Mouse (Mus musculus): Measurements from ENCODE around the gene Qsox1.

The Qsox1 gene

DNA sequence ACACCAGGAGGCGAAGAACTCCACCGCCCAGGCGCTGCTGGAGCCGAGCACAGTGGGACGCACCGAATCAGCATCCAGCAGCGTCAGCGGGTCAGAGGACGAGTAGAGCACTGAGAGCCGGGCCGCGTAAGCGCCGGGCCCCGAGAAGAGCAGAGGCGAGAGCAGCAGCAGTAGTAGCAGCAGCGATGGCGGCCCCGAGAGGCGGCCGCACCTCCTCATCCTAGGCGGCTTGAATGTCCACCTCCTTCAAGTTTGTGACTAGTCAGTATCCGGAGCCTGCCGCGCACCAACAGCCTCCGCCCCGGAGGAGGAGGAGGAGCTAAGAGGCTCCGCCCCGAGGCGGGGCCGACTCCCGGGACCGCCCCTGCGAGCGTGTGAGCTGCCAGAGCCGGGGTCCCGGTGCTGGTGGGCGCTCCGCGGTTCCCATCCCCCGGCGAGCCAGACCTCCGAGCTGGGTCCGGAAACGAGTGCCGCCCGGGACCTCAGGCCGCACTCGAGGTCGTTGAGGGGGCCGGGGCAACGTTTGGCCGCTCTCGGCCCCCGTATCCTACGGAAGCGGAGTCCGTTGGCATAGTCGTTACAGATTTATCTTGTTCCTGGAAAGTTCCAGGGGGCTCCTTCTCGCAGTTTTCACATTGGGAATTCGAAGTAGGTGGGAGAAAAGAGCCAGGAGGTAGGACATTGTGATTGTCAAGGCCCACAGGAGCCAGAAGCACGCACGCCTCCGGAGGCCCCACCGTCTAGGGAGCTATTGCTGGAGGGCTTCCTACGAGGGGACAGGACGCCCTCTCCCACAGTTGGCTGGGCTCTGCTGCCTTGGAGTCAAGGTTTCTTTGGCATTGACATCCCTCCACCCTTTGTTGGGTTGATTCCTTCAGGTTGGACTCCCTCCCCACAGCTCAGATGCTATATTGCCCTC lies at the start of gene Qsox1:
Qsox1 (minus strand) TSS at position 309 of the 919 bp plus-strand sequence.
- peak; percentile 92 for DNase-seq (ENCODE audit: low read depth, low spot score)

DNA sequence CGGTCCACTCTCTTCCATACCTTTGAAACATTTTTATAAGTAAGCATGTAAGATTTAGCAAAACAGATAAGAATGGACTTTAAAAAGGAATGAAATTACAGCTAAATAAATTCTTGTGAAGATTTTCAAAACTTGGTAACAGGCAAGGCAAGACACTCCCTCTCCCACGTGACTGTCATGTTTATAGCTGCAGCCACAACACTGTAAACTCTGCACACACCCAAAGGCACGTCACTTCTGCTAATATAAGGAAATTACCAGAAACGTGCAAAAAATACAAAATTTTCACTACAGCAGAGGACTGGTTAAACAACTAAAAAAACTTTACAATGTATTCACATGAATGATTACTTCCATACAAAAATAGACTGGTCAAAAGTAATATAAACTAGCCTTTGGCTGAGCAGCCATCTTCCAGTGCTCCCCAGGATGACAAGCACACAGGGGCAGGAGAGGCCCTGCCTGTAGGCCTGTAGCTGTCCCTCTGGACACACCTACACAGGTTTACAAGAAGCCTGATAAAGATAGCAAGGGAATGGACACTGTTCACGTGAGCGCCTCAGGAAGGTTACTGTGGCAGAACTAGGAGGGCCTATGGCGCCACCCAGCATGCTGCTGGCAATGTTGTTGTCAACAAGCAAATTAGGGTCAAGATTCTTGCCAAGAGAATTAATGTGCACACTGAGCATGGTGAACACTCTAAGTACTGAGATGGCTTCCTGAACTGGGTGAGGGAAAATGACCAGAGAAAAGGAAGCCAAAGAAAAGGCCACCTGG lies 42.4 kb upstream of the Qsox1 start:
- DNase-seq (ENCODE audit: low read depth, low spot score) = no peak

DNA sequence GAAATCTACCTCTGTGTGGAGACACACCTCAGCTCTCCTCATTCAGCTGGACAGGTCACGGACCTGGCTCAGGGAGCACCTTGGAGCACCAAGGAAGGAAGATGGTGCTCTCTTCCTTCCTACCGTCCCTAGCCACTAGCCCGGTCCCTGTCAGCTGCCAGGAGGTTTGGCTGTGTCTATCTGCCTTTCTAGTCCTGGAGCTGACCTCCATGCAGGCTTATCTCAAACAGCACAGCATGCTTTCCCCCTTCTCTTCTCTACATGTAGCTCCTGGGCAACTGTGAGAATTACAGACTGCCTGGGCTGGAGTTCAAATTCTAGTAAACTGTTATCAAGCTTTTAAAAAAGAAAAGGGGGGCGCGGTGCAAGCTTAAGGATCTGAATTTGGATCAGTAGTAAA lies 40.3 kb upstream of the Qsox1 start:
- DNase-seq (ENCODE audit: low read depth, low spot score) = no peak

DNA sequence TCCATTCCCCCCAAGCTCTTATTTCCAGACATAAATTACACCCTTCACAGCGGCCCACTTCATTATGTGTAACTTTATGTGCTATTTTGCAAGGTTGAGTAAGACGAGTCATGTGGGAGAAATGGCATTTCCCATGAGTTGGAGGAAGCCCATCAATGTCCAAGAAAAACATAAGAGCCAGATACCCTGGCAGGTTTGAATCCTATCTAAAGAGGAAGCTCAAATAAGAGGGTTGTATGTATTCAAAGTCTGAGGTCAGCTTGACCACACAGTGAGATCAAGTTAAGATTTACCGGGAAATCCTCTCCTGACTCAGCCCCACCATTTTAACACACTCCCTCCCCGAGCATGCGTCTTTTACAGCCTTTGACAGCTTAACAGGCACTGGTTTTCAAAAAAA lies 31.5 kb upstream of the Qsox1 start:
- no peak for DNase-seq (ENCODE audit: low read depth, low spot score)

DNA sequence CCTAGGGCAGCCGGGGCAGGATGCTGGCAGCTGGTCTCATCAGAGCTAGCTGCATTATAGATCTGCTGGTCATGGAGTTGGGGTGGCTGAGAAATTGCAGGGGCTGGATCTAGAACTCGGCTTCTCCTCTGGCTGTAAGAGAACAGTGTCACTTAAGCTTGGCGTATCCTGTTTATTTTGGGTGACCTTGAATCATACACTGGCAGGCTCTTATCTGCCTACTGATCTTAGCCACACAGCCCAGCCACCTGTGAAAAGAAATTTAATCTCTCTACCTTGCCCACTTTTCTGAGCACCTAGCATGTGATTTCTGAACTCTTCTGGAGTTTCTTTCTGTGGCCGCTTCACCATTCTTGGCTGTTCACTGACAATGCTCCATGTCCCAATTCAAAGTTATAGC lies 30.8 kb upstream of the Qsox1 start:
- DNase-seq (ENCODE audit: low read depth, low spot score) = no peak

DNA sequence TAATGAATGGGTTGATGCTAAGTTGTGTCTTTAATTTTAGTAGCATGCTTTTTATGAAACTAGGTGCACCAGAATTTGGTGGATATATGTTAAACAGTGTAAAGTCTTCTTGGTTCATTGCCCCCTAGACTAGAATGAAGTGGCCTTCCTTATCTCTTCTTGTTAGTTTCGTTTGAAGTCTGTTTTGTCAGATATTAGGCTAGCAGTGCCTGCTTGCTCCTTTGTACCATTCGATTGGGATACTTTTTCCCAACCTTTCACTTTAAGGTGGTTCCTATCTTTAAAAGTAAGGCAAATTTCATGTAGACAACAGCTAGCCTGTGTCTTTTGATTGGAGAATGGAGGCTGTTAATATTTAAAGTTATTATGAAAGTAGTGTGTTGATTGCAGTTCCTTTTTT lies 23.0 kb upstream of the Qsox1 start:
- no peak for DNase-seq (ENCODE audit: low read depth, low spot score)

DNA sequence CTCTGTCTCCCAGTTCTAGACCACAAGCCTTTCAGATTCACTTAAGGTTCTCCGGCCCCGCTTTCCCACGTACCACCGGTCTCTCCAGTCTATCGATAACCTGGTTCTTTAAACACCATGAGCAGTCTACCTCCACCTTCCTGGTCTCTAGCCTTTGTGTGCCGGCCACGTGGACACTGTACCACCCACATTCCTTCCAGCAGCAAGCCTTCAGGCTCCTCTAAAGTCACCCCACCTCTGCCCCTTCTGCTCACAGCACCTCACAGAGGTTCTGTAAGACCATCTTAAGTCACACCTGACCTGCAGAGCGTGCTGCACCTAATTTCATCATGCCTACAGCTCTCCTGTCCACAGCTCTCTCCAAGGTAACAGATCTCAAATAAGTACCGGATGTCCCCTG lies 20.9 kb upstream of the Qsox1 start:
- DNase-seq (ENCODE audit: low read depth, low spot score) = no peak

DNA sequence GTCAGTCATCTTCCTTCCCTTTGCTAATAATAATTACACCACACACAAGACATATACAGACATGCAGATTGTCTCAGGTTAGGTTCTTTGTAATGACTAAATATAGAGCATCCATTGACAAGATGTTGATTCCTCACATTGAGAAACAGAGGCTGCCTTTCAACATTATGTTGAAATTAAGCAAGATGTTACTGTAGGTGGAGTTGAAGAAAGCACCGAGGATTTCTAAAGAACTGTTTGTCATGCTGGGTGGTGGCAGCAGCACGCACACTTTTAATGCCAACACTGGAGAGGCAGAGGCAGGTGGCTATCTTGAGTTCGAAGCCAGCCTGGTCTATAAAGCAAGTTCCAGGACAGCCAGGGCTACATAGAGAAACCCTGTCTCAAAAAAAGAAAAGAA lies 19.3 kb upstream of the Qsox1 start:
- DNase-seq (ENCODE audit: low read depth, low spot score) = no peak

DNA sequence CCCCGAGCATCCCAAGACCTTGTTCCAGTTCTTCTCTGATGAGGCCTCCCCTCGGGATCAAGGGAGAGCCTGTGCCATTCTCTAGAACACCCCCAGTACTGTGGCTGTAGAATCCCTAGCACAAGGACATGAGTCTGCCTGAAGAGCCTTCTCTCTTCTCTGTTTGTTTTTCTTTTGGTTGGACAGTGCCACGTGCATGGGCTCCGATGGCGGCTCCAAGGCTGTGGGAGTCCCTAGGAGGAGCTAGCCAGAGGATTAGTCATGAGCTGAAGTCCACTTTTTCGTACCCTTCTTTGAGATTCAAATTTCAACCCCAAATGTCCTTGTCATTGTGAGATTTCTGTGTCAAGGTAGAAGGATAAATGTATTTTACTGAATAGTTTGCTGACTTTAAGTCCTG lies 18.2 kb upstream of the Qsox1 start:
- DNase-seq (ENCODE audit: low read depth, low spot score) = no peak

DNA sequence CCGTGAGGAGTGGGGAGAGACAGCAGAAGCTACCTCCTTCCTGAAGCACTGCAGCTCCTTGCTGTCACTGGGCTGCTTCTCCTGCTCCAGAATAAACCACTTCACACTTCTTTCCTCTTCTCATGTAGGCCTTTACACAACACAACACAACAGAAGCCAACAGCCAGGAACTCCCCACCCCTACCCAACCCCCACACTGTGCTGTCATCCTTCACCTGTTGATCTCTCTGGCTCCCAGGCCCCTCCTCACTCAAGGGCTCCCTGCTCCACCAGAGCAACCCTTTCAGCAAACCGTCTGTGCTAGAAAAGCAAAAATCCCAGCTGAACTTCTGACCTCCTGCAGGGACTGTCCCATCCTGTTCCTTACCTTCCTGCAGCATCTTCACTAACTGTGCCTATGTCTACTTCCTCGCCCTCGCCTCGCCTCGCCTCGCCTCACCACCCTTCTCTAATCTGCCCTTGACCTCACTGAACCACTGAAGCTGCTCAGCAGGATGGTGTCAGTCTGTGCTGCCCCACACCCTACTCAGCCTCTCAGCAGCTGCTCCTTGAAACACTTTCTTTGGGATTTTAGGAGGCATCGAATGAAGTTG lies 15.1 kb upstream of the Qsox1 start:
- no peak for DNase-seq (ENCODE audit: low read depth, low spot score)

DNA sequence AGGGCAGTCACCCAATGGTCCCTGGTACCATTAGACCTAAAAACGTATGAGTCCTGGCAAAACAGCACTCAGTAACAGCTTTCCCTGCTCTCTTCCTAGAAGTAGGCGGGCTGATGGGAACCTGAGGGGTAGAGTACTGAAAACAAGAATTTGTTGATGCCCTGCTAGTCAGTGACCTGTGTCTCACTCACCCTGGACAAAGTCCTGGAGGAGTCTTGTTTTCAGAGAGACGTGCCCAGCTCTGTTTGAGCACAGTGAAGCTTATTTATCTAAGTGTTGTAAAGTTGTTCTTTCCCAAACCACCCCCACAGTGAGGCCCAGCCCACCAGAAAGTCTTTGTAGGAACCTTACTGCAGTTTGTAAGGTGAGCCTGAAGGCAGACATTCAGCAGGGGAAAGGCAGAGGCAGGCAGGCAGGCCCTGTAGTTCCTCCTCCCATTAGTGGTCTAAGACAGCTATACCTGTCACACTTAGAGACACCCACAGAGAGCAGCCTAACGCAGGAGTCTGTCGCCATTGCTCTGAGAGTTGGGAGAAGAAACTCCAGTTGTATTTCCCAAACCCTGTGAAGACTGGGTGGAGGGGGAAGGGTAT lies 14.2 kb upstream of the Qsox1 start:
- DNase-seq (ENCODE audit: low read depth, low spot score) = no peak

DNA sequence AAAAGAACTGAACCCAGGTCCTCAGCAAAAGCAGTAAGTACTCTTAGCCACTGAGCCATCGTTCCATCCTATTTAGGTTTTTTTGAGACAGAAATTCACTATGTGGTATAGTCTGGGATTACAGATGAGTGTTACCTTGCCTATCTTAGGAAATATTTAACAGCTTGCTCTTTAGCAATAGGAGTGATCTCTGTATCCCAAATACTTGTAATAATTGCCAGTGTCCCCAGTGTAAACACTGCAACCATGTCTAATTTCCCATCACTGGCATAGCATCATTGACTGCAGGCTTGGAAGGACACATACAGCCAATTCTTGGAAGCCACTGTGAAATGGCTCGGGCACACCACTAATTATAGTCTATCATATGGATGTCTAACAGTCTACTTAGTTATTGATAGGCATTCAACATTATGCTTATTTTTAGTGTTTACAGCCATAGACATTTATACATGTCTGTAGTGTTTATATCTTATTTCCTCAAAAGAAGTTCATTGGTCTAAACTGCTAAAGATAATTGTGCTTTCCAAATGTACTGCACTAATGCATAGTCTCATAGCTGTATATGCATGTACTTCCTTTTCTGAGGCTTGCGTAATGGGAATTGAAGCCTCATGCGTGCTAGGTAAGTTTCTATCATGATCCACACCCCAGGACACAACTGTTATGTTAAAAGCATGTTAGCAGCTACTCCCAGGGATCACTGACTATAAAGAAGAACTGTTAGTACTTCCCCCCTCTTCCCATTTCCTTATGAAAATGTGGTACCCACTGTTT lies 13.4 kb upstream of the Qsox1 start:
- no peak for DNase-seq (ENCODE audit: low read depth, low spot score)

DNA sequence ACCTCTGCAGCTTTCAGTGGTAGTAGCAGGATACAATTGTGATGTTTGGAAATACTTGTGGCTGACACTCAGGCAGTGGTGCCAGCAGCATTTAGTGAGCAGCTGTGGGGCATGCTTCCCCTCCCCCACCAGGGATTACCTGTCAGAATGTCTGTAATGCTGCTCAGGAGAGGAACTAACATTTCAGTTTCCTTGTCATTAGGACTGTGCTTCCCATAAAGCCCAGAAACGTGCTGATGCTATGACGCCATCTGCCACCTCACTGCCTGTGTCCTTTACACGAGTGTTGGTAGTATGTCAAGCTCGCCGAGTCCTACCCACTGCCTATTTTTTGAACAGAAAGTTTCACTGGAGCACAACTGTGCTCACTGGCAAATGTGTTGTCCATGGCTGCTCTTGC lies 8.0 kb upstream of the Qsox1 start:
- no peak for DNase-seq (ENCODE audit: low read depth, low spot score)

DNA sequence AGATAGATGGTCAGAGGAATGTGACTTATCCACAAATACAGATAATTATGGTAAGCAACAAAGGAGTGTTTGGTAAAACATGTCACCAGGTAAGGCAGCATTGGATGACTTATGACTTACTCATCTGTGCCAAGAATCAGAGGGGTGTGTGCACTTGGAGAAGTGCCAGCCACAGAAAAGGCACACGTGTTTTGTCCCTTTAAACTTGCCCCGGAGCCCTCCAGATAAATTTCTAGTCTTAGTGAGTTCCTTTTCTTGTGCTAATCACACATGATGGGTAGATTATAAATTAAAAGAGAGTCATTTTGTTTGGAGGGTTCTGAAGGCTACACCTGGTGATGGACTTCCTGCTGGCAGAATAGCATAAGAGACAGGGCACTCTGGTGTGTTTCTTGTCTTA lies 3.5 kb upstream of the Qsox1 start:
- no peak for DNase-seq (ENCODE audit: low read depth, low spot score)

DNA sequence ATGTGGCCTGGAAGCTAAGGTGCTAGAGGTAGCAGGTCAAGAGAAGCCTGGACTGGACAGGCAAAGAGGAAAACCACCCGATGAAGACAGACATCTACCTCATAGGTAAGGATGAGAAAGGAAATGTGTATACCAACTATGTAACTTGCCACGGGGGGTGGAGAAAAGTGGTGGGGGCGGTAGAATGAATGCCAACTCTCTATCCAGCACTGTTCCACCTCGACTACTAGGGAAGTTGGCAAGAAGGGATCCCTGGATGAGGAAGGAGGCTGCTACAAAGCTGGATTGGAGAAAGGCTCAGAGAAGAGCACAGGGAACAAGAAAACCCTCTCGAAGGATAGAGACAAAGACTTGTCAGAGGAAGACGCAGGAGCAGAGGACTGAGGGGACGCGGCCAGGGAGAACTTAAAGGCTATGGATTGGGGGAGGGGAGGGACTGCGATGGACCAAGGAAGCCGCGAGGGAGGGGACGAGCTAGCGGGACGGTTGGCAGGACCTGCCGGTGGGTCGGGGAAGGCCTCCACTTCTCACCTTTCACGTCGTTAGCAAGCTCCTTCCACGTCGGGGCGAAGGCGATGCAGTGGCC lies 601 bp downstream of the Qsox1 start:
- DNase-seq (ENCODE audit: low read depth, low spot score) = peak; percentile 47

DNA sequence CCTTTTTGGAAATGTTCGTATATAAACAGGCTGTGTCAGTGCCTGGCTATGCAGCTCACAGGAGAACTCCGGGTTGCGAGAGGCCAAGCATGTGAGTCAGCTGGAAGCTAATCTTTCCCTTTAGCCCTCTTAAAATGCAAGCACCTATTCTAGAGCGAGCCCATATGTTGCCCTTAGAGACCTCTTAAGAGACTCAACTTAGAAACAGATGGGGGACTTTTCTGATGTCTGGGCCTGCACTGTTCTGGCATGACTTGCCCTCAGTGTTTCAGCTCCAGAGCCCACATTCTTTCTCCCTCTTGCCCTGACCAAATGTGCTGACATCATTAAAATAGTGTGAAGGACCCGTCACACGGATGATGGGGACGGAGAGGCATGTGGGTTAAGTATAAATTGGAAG lies 2.1 kb downstream of the Qsox1 start:
- peak; percentile 21 for DNase-seq (ENCODE audit: low read depth, low spot score)

DNA sequence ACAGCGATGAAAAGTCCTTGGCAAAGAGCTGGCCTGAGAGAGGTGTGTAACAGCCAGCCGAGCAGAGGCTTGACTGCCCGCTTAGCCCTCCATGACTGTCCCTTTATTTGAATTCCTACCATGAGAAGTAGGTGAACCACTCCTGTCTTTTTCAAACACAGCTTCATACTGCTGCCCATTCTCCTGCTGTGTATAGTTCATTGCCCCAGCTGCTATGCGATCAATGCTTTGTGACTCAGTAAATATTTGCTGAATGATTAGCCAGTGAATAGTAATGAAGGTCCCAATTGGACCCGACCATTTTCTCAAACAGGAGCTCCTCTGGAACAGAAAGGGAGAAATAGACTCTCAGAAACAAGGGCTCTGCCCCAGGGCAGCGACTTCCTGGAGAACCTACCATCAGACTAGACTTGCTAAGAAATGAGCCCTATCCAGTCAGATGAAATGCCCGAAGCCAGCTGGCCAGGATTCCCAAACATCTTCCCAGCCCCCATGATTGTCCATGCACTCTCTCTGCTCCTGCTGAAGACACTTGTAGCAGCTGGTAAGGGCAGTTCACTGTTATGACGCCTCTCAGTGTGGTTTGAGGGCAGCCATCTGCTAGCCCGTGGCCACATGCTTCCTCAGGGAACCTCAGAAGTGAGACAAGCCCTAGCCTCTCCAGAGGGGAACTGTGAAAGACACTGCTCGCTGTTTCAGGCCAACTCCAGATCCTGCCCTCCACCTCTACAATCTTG lies 2.8 kb downstream of the Qsox1 start:
- DNase-seq (ENCODE audit: low read depth, low spot score) = peak; percentile 20

DNA sequence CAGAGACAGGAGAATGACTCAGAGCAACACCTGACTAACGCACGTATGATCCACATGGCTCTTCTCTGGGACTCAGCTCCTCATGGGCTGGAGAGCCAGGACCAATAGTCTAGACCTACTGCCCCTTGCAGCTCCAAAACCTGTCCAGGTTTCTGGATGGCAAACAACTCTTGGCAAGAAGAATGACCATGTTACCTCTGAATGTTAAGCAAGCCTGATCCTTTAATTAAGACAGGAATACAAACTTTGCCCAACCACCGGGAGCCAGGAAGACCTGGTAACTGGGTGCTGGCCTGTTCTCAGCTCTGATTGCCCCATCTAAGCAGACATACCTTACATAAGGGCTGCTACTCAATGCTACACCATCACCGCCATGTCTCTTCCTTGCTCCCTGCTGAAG lies 4.4 kb downstream of the Qsox1 start:
- DNase-seq (ENCODE audit: low read depth, low spot score) = no peak

DNA sequence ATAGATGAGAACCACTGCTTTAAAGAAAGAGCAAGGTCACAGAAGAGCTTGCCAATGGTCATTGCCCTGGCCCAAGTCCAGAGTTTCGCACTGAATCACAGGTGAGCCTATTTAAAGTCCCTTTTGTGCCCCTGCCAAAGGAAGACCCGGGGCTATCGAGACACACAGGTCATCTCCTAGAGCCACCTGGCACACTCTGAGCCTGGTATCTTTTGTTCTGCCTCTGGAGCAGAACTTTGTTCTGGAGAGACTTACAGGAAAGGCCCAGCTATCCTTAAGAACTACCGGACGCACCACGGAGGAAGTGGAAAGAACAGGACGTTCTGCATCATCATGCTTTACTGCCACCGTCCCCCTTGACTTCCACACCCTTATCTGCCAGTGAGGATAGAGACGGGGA lies 7.1 kb downstream of the Qsox1 start:
- DNase-seq (ENCODE audit: low read depth, low spot score) = no peak
